Mouse (Mus musculus): ENCODE data around the gene Sgo2a. TPM values are rescaled to one million over a fixed set of nuclear protein-coding genes. Genes with fewer than 3 reads are reported as not detected.
A peak's percentile ranks its signal among the peaks of the same experiment; 100 is the strongest.
"Not testable (repeated sequence)": the region's sequence is repeated elsewhere in the genome, so short reads cannot be mapped to it uniquely, and the experiment has no call there.

Sgo2a gene
- under 1 TPM; 0.22 to 0.48 (median 0.30) TPM for total RNA-seq (2022)

- peak; percentile 76 to 87 for DNase-seq (ENCODE audit: low spot score in 2 of 2)
Measured at GRCm38 (mm10) chr1:57995432-57996132, at the start of gene Sgo2a. Sgo2a (plus strand) TSS chr1:57995971.

GRCm38 (mm10) chr1:57947552-57948347, 48.0 kb upstream of the Sgo2a start:
- DNase-seq (ENCODE audit: low spot score in 2 of 2) = no peak

- no peak for DNase-seq (ENCODE audit: low spot score in 2 of 2)
Measured at GRCm38 (mm10) chr1:57949195-57949594, 46.6 kb upstream of the Sgo2a start.

- no peak for DNase-seq (ENCODE audit: low spot score in 2 of 2)
Measured at GRCm38 (mm10) chr1:57949716-57950115, 46.1 kb upstream of the Sgo2a start.

GRCm38 (mm10) chr1:57952509-57952908, 43.3 kb upstream of the Sgo2a start:
- DNase-seq (ENCODE audit: low spot score in 2 of 2) = no peak

- DNase-seq (ENCODE audit: low spot score in 2 of 2) = no peak
Measured at GRCm38 (mm10) chr1:57953586-57954375, 42.0 kb upstream of the Sgo2a start.

GRCm38 (mm10) chr1:57954376-57954765, 41.4 kb upstream of the Sgo2a start:
- no peak for DNase-seq (ENCODE audit: low spot score in 2 of 2)

- DNase-seq (ENCODE audit: low spot score in 2 of 2) = no peak
Measured at GRCm38 (mm10) chr1:57955774-57956173, 40.0 kb upstream of the Sgo2a start.

GRCm38 (mm10) chr1:57969327-57970271, 26.2 kb upstream of the Sgo2a start:
- DNase-seq (ENCODE audit: low spot score in 2 of 2) = peak; percentile 93

- no peak for DNase-seq (ENCODE audit: low spot score in 2 of 2)
Measured at GRCm38 (mm10) chr1:57971588-57971987, 24.2 kb upstream of the Sgo2a start.

GRCm38 (mm10) chr1:57976860-57977259, 18.9 kb upstream of the Sgo2a start:
- no peak for DNase-seq (ENCODE audit: low spot score in 2 of 2)

GRCm38 (mm10) chr1:57989052-57989600, 6.6 kb upstream of the Sgo2a start:
- DNase-seq (ENCODE audit: low spot score in 2 of 2) = peak in 1 of 2 experiments; percentile 14

GRCm38 (mm10) chr1:57991277-57991676, 4.5 kb upstream of the Sgo2a start:
- no peak for DNase-seq (ENCODE audit: low spot score in 2 of 2)

- no peak for DNase-seq (ENCODE audit: low spot score in 2 of 2)
Measured at GRCm38 (mm10) chr1:57996133-57996615, 403 bp downstream of the Sgo2a start.

- no peak for DNase-seq (ENCODE audit: low spot score in 2 of 2)
Measured at GRCm38 (mm10) chr1:57998146-57998545, 2.4 kb downstream of the Sgo2a start.

GRCm38 (mm10) chr1:58006388-58006787, 10.6 kb downstream of the Sgo2a start:
- DNase-seq (ENCODE audit: low spot score in 2 of 2) = not testable (repeated sequence)

GRCm38 (mm10) chr1:58018856-58019255, 23.1 kb downstream of the Sgo2a start, which contains the start of gene Kctd18:
Kctd18 (minus strand) TSS chr1:58018956.
- DNase-seq (ENCODE audit: low spot score in 2 of 2) = no peak

GRCm38 (mm10) chr1:58027707-58028106, 31.9 kb downstream of the Sgo2a start:
- no peak for DNase-seq (ENCODE audit: low spot score in 2 of 2)

GRCm38 (mm10) chr1:58029636-58030117, 33.9 kb downstream of the Sgo2a start, which contains the start of gene Aox1:
Aox1 (plus strand) TSS chr1:58029931.
- peak; percentile 68 to 76 for DNase-seq (ENCODE audit: low spot score in 2 of 2)
